Mouse (Mus musculus): ENCODE results near the gene Mreg.

Mreg gene

GRCm38 (mm10) chr1:72119981-72120380 lies 92.1 kb downstream of the Mreg start:
- DNase-seq, result no peak

GRCm38 (mm10) chr1:72114206-72114605 lies 97.9 kb downstream of the Mreg start:
- no peak for DNase-seq

Data from thymus, postnatal 4 days (tissue).